Mouse (Mus musculus): Measurements from ENCODE around the gene Fer. TPM values are rescaled to one million over a fixed set of nuclear protein-coding genes. Genes with fewer than 3 reads are reported as not detected.

Gene Fer
- polyA plus RNA-seq, 1 experiment, result 11.5 TPM

GRCm38 (mm10) chr17:63864171-63864571 lies 1.3 kb downstream of the Fer start:
- peak overlapping the region; percentile 89 for H3K27ac ChIP-seq (ENCODE audit: control insufficient read depth, insufficient read depth, low read depth, low read length)
- peak overlapping the region; percentile 92 for H3K4me3 ChIP-seq (ENCODE audit: control insufficient read depth, low read depth, low read length)
- peak; percentile 23; the same call in 1 of the 2 replicates for TF ChIP-seq POLR2A (IDR thresholded peaks at IDR 0.05; ENCODE audit: control insufficient read depth, low read depth, low read length)
- no peak for TF ChIP-seq CTCF (IDR thresholded peaks at IDR 0.05; ENCODE audit: control insufficient read depth, insufficient read depth, insufficient replicate concordance, low read depth, low read length)
- peaks cover 5% of the 10 kb centered on the region; the same call in 1 of the 2 replicates for H3K4me1 ChIP-seq (ENCODE audit: control insufficient read depth, insufficient read depth, low read length)
- H3K27me3 ChIP-seq (ENCODE audit: control insufficient read depth, insufficient read depth, low read length), result no peaks in the 10 kb centered on the region
- no peaks in the 10 kb centered on the region for H3K36me3 ChIP-seq (ENCODE audit: control insufficient read depth, insufficient read depth, low read length)

- TF ChIP-seq CTCF (IDR thresholded peaks at IDR 0.05; ENCODE audit: control insufficient read depth, insufficient read depth, insufficient replicate concordance, low read depth, low read length), result no peak
- no peak overlapping the region for H3K4me3 ChIP-seq (ENCODE audit: control insufficient read depth, low read depth, low read length)
- no peaks in the 10 kb centered on the region for H3K4me1 ChIP-seq (ENCODE audit: control insufficient read depth, insufficient read depth, low read length)
- no peaks in the 10 kb centered on the region for H3K36me3 ChIP-seq (ENCODE audit: control insufficient read depth, insufficient read depth, low read length)
- H3K27me3 ChIP-seq (ENCODE audit: control insufficient read depth, insufficient read depth, low read length), result no peaks in the 10 kb centered on the region
- no peak overlapping the region for H3K27ac ChIP-seq (ENCODE audit: control insufficient read depth, insufficient read depth, low read depth, low read length)
Measured at GRCm38 (mm10) chr17:63871773-63872172, 8.9 kb downstream of the Fer start.

- H3K4me3 ChIP-seq (ENCODE audit: control insufficient read depth, low read depth, low read length), result no peak overlapping the region
- no peaks in the 10 kb centered on the region for H3K27me3 ChIP-seq (ENCODE audit: control insufficient read depth, insufficient read depth, low read length)
- no peaks in the 10 kb centered on the region for H3K4me1 ChIP-seq (ENCODE audit: control insufficient read depth, insufficient read depth, low read length)
- H3K36me3 ChIP-seq (ENCODE audit: control insufficient read depth, insufficient read depth, low read length), result no peaks in the 10 kb centered on the region
- no peak for TF ChIP-seq POLR2A (IDR thresholded peaks at IDR 0.05; ENCODE audit: control insufficient read depth, low read depth, low read length)
- TF ChIP-seq CTCF (IDR thresholded peaks at IDR 0.05; ENCODE audit: control insufficient read depth, insufficient read depth, insufficient replicate concordance, low read depth, low read length), result no peak
- H3K27ac ChIP-seq (ENCODE audit: control insufficient read depth, insufficient read depth, low read depth, low read length), result no peak overlapping the region
Measured at GRCm38 (mm10) chr17:63878889-63879288, 16.0 kb downstream of the Fer start.

GRCm38 (mm10) chr17:63880009-63880408 lies 17.1 kb downstream of the Fer start:
- Histone ChIP-seq H3K36me3 (ENCODE audit: control insufficient read depth, insufficient read depth, low read length) (no peaks in the 10 kb centered on the region), H3K4me1 (ENCODE audit: control insufficient read depth, insufficient read depth, low read length) (no peaks in the 10 kb centered on the region), H3K27ac (ENCODE audit: control insufficient read depth, insufficient read depth, low read depth, low read length) (no peak overlapping the region), H3K27me3 (ENCODE audit: control insufficient read depth, insufficient read depth, low read length) (no peaks in the 10 kb centered on the region), H3K4me3 (ENCODE audit: control insufficient read depth, low read depth, low read length) (no peak overlapping the region)
- no peak for TF ChIP-seq CTCF (IDR thresholded peaks at IDR 0.05; ENCODE audit: control insufficient read depth, insufficient read depth, insufficient replicate concordance, low read depth, low read length)
- no peak for TF ChIP-seq POLR2A (IDR thresholded peaks at IDR 0.05; ENCODE audit: control insufficient read depth, low read depth, low read length)

- H3K4me3 ChIP-seq (ENCODE audit: control insufficient read depth, low read depth, low read length), result no peak overlapping the region
- TF ChIP-seq POLR2A (IDR thresholded peaks at IDR 0.05; ENCODE audit: control insufficient read depth, low read depth, low read length) (no peak), CTCF (IDR thresholded peaks at IDR 0.05; ENCODE audit: control insufficient read depth, insufficient read depth, insufficient replicate concordance, low read depth, low read length) (no peak)
- no peaks in the 10 kb centered on the region for H3K36me3 ChIP-seq (ENCODE audit: control insufficient read depth, insufficient read depth, low read length)
- H3K27me3 ChIP-seq (ENCODE audit: control insufficient read depth, insufficient read depth, low read length), result no peaks in the 10 kb centered on the region
- no peak overlapping the region for H3K27ac ChIP-seq (ENCODE audit: control insufficient read depth, insufficient read depth, low read depth, low read length)
- H3K4me1 ChIP-seq (ENCODE audit: control insufficient read depth, insufficient read depth, low read length), result no peaks in the 10 kb centered on the region
Measured at GRCm38 (mm10) chr17:63886988-63887387, 24.1 kb downstream of the Fer start.

- H3K4me3 ChIP-seq (ENCODE audit: control insufficient read depth, low read depth, low read length), result no peak overlapping the region
- no peak overlapping the region for H3K27ac ChIP-seq (ENCODE audit: control insufficient read depth, insufficient read depth, low read depth, low read length)
- no peaks in the 10 kb centered on the region for H3K36me3 ChIP-seq (ENCODE audit: control insufficient read depth, insufficient read depth, low read length)
- no peak for TF ChIP-seq POLR2A (IDR thresholded peaks at IDR 0.05; ENCODE audit: control insufficient read depth, low read depth, low read length)
- H3K27me3 ChIP-seq (ENCODE audit: control insufficient read depth, insufficient read depth, low read length), result no peaks in the 10 kb centered on the region
- H3K4me1 ChIP-seq (ENCODE audit: control insufficient read depth, insufficient read depth, low read length), result no peaks in the 10 kb centered on the region
Measured at GRCm38 (mm10) chr17:63890611-63891010, 27.7 kb downstream of the Fer start.

- TF ChIP-seq CTCF (IDR thresholded peaks at IDR 0.05; ENCODE audit: control insufficient read depth, insufficient read depth, insufficient replicate concordance, low read depth, low read length) (no peak), POLR2A (IDR thresholded peaks at IDR 0.05; ENCODE audit: control insufficient read depth, low read depth, low read length) (no peak)
- no peaks in the 10 kb centered on the region for H3K27me3 ChIP-seq (ENCODE audit: control insufficient read depth, insufficient read depth, low read length)
Measured at GRCm38 (mm10) chr17:63895829-63896228, 33.0 kb downstream of the Fer start.

GRCm38 (mm10) chr17:63897050-63897449 lies 34.2 kb downstream of the Fer start:
- no peaks in the 10 kb centered on the region for H3K4me1 ChIP-seq (ENCODE audit: control insufficient read depth, insufficient read depth, low read length)
- H3K27me3 ChIP-seq (ENCODE audit: control insufficient read depth, insufficient read depth, low read length), result no peaks in the 10 kb centered on the region
- TF ChIP-seq CTCF (IDR thresholded peaks at IDR 0.05; ENCODE audit: control insufficient read depth, insufficient read depth, insufficient replicate concordance, low read depth, low read length) (no peak), POLR2A (IDR thresholded peaks at IDR 0.05; ENCODE audit: control insufficient read depth, low read depth, low read length) (no peak)
- H3K36me3 ChIP-seq (ENCODE audit: control insufficient read depth, insufficient read depth, low read length), result no peaks in the 10 kb centered on the region; the same call in 1 of the 2 replicates
- no peak overlapping the region for H3K27ac ChIP-seq (ENCODE audit: control insufficient read depth, insufficient read depth, low read depth, low read length)
- H3K4me3 ChIP-seq (ENCODE audit: control insufficient read depth, low read depth, low read length), result no peak overlapping the region

More at GRCm38 (mm10) chr17:63895829-63896228, 33.0 kb downstream of the Fer start:
- Histone ChIP-seq H3K36me3 (ENCODE audit: control insufficient read depth, insufficient read depth, low read length) (no peaks in the 10 kb centered on the region; the same call in 1 of the 2 replicates), H3K27ac (ENCODE audit: control insufficient read depth, insufficient read depth, low read depth, low read length) (no peak overlapping the region), H3K4me1 (ENCODE audit: control insufficient read depth, insufficient read depth, low read length) (no peaks in the 10 kb centered on the region), H3K4me3 (ENCODE audit: control insufficient read depth, low read depth, low read length) (no peak overlapping the region)
